Mouse (Mus musculus) forebrain, embryonic 14.5 days (tissue): ENCODE results near the gene Tbc1d10a. TPM values are rescaled to one million over a fixed set of nuclear protein-coding genes. Genes with fewer than 3 reads are reported as not detected.

ENCODE experiments used
- ATAC-seq: fragments of 200-750 bp; cut with Nextera tagmentation; 2 replicates; pipeline ENCODE4 v1.8.0; 2017; ENCODE audit warnings: mild to moderate bottlenecking, moderate library complexity
- DNase-seq: peaks from one replicate; pipeline ENCODE4 v3.0.0-alpha.2; 2015; ENCODE audit warnings: low spot score
- H3K27ac ChIP-seq: fragments of 300-500 bp; sonication (generic); 2 replicates; pipeline ENCODE4 v1.5.1; 2014; ENCODE audit warnings: low read depth, mild to moderate bottlenecking, control low read depth, low read length, moderate library complexity
- H3K27me3 ChIP-seq: fragments of 300-500 bp; sonication (generic); replicated peaks from 2 replicates; pipeline ENCODE4 v1.6.1; 2014; ENCODE audit warnings: low read length, control low read depth, mixed read lengths; ENCODE audit not compliant: control insufficient read depth, insufficient read depth
- H3K36me3 ChIP-seq: fragments of 300-500 bp; sonication (generic); 2 replicates; pipeline ENCODE4 v1.6.1; 2014; ENCODE audit warnings: low read length, control low read depth; ENCODE audit not compliant: control insufficient read depth, insufficient read depth
- H3K4me1 ChIP-seq: fragments of 300-500 bp; sonication (generic); 2 replicates; pipeline ENCODE4 v1.6.1; 2014; ENCODE audit warnings: antibody characterized with exemption, low read length, control low read depth; ENCODE audit not compliant: control insufficient read depth, insufficient read depth
- H3K4me2 ChIP-seq: fragments of 300-500 bp; sonication (generic); 2 replicates; pipeline ENCODE4 v1.6.1; 2014; ENCODE audit warnings: mild to moderate bottlenecking, control low read depth, low read length
- H3K4me3 ChIP-seq: fragments of 300-500 bp; sonication (generic); 2 replicates; pipeline ENCODE4 v1.5.1; 2014; ENCODE audit warnings: low read depth, low read length, control low read depth
- H3K9ac ChIP-seq: fragments of 300-500 bp; sonication (generic); 2 replicates; pipeline ENCODE4 v1.6.1; 2014; ENCODE audit warnings: mild to moderate bottlenecking, low read length, control low read depth, moderate library complexity
- H3K9me3 ChIP-seq: fragments of 300-500 bp; sonication (generic); replicated peaks from 2 replicates; pipeline ENCODE4 v1.6.1; 2016; ENCODE audit warnings: low read length, control low read depth, mixed read lengths; ENCODE audit not compliant: control insufficient read depth
- WGBS: fragments of 180-500 bp; shearing (Covaris S2); extraction: QIAGEN DNeasy Blood & Tissue Kit; methylation state at CpG from one replicate; pipeline ENCODE4 v1.1.7; 2014; 5-methylcytosine and 5-hydroxymethylcytosine counted together
- polyA plus RNA-seq: library from polyadenylated mRNA; unstranded; fragments of >200 nt; fragmentation: Nextera tagmentation; extraction: Ambion mirVana; gene quantifications from 2 replicates; pipeline ENCODE4 v1.2.1, GENCODE M21; 2014

The Tbc1d10a gene
- polyA plus RNA-seq, 1 experiment from 2014 or later = 13.3 TPM

DNA sequence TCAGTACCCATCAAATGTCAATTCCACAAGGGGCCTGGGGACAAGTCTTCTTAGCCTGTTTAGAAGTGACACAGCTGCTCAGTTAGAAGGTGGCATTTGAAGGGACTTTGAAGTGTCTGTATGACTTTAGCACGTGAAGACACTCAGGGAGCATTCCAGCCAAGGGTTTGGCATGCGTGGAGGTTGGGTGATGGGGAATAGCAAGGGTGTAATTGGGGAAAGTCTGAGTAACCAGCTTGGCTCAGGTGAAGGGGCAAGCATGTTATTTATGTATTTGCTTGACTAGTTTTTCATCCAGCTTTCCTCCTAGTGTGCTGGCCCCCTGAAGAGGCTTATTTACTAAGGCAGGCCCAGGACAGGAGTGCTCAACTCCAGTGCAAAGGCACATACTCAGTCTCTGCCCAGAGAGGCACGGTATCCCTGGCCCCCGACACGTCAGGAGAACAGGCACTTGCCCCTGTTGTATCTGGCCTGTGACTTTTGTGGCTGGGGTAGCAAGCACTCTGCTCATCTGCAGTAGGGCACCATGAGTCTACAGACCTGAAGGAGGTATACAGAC lies 18.6 kb downstream of the Tbc1d10a start:
- 83% methylated on average over 5 of the region's 5 CpGs for WGBS
- ATAC-seq (no peak), DNase-seq (no peak)
- no peak overlapping the region for H3K4me3 ChIP-seq
- H3K9me3 ChIP-seq = no peaks in the 10 kb centered on the region
- H3K9ac ChIP-seq = no peak overlapping the region
- H3K27me3 ChIP-seq = no peaks in the 10 kb centered on the region
- no peak overlapping the region for H3K27ac ChIP-seq
- no peak overlapping the region for H3K4me2 ChIP-seq
- no peaks in the 10 kb centered on the region for H3K4me1 ChIP-seq
- peaks cover 30% of the 10 kb centered on the region for H3K36me3 ChIP-seq

DNA sequence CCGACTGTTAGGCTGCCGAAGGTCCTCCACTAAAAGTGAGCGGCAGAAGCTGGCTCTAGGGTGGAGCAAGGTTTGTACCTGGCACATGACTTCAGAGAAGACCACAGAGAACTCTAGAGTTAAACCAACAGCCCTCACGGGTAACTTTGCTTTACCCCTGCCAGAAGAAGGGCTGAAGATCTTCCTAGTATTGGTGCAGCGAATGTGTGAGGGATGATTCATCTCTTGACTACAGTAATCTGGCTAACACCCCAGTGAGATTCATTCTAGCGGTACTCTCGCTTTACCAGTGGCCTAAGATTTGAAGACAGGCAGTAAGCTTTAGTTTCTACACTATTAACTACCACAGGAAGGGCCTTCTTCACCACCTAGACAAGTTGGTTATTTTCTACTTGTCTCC lies 19.4 kb downstream of the Tbc1d10a start:
- no peak overlapping the region for H3K4me2 ChIP-seq
- H3K27me3 ChIP-seq = no peaks in the 10 kb centered on the region
- no peaks in the 10 kb centered on the region for H3K4me1 ChIP-seq
- H3K36me3 ChIP-seq = peaks cover 36% of the 10 kb centered on the region
- no peak overlapping the region for H3K4me3 ChIP-seq
- ATAC-seq (no peak), DNase-seq (no peak)
- H3K9me3 ChIP-seq = no peaks in the 10 kb centered on the region
- no peak overlapping the region for H3K27ac ChIP-seq
- no peak overlapping the region for H3K9ac ChIP-seq
- WGBS = 90% methylated on average over 7 of the region's 7 CpGs

DNA sequence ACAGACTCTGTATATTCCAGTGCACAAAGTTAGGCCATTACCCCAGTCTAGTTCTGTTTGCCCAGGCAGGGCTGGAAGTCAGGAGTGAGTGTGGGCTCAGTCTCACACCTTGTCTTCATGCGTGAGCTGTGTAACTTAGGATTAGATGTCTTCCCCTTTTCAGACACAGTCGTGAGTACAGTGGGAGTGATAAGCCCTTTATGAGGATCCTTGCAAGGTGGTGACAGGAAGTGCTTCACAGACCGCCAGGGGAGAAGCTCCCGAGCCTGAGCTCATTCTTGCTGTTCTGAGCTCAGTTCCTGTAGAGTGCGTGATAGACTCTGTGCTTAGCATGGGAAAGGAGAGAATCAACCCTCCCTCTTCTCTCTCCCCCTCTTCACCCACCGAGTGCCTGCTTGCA lies 20.0 kb downstream of the Tbc1d10a start:
- Histone ChIP-seq H3K4me1 (no peaks in the 10 kb centered on the region), H3K27me3 (no peaks in the 10 kb centered on the region), H3K4me3 (no peak overlapping the region), H3K4me2 (no peak overlapping the region), H3K9me3 (no peaks in the 10 kb centered on the region), H3K36me3 (peaks cover 36% of the 10 kb centered on the region), H3K9ac (no peak overlapping the region), H3K27ac (no peak overlapping the region)
- no peak for DNase-seq
- no peak for ATAC-seq
- WGBS = 88% methylated on average over 6 of the region's 6 CpGs

DNA sequence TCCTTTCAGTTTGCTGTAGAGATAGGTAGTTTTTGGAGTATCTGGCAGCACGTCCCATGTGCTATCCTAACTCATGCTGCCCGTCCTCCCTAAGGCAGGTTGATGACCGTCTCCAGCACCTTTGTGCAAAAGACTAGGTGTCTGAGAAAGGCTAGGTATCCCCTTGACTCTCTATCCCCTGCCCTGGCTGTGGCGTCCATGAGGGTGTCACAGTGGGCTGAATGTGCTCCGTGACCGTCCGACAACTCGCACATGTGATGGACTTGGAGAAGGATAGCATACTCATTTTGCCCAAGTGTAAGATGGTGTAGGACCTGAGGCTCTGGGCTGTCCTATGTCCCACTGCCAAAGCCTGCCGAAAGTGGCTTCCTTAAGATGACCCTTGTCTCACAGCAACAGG lies 21.1 kb downstream of the Tbc1d10a start:
- Histone ChIP-seq H3K9me3 (no peaks in the 10 kb centered on the region), H3K27me3 (no peaks in the 10 kb centered on the region), H3K9ac (no peak overlapping the region), H3K4me3 (no peak overlapping the region), H3K4me2 (no peak overlapping the region), H3K4me1 (no peaks in the 10 kb centered on the region), H3K27ac (no peak overlapping the region), H3K36me3 (peaks cover 44% of the 10 kb centered on the region)
- no peak for DNase-seq
- no peak for ATAC-seq
- 93% methylated on average over 9 of the region's 9 CpGs for WGBS

DNA sequence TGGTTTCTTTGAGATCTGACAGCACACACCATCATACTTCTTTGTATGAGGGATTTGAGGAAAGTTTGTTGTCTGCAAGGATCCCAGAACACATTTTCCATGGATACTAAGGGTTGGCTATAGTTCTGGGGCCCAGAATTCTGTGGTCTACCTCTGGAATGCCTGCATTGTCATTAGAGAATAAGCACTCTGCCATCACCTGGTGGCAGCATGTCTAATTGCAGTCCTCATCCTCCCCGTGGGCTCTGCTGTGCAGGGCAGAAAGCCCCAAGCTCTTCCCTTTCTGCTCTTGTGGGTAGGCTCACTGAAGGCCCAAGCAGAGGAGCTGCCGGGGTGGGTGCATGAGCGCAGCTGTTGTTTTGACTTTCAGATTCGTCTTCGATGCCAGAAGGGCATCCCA lies 23.0 kb downstream of the Tbc1d10a start:
- no peak overlapping the region for H3K9ac ChIP-seq
- no peak overlapping the region for H3K4me3 ChIP-seq
- ATAC-seq (no peak), DNase-seq (no peak)
- no peaks in the 10 kb centered on the region for H3K27me3 ChIP-seq
- H3K4me1 ChIP-seq = no peaks in the 10 kb centered on the region
- 79% methylated on average over 5 of the region's 5 CpGs for WGBS
- H3K27ac ChIP-seq = no peak overlapping the region
- H3K36me3 ChIP-seq = peaks cover 58% of the 10 kb centered on the region
- no peak overlapping the region for H3K4me2 ChIP-seq
- H3K9me3 ChIP-seq = no peaks in the 10 kb centered on the region

DNA sequence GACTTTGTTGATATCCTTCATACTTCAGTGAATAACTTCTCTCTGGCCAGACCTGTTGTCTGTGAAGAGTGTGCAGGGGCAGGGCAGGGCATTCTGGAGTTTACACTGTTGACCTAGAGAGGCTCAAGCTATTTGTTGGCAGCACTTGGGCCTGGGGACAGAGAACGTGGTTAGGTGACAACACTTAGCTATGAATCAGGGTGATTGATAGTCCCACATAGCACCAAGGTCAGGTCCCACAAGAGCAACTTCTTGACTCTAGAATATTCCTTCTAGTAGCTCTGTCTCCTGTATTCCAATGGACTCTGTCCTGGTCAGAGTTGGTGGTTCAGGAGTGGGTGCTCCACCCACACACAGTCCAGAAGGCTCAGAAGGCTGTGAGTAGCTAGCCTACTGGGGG lies 24.2 kb downstream of the Tbc1d10a start:
- ATAC-seq (no peak), DNase-seq (no peak)
- no peak overlapping the region for H3K4me3 ChIP-seq
- H3K9me3 ChIP-seq = no peaks in the 10 kb centered on the region
- no peak overlapping the region for H3K4me2 ChIP-seq
- H3K9ac ChIP-seq = no peak overlapping the region
- WGBS = 90% methylated on average over 1 of the region's 1 CpGs
- no peak overlapping the region for H3K27ac ChIP-seq
- no peaks in the 10 kb centered on the region for H3K27me3 ChIP-seq
- no peaks in the 10 kb centered on the region for H3K4me1 ChIP-seq
- H3K36me3 ChIP-seq = peaks cover 64% of the 10 kb centered on the region

DNA sequence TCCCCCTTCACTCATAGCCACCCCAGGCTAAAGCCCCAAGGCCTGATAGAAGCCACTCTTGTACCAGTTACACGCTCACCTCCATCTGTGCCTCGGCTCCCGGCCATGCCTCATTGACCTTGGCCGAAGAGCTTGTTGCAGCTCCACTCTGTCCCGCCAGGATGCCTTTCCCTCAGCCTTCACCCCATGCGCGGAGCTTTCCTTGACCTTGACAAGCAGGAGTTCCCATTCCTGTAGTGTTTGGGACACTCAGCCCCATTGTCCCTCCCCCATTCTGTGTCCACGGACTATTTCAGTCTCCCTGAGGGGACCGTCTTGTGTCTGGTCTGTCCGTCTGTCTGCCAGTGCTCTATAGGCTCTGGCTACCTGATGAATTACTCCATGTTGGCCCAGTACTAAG lies 26.5 kb downstream of the Tbc1d10a start:
- Histone ChIP-seq H3K27me3 (no peaks in the 10 kb centered on the region), H3K9me3 (no peaks in the 10 kb centered on the region), H3K36me3 (peaks cover 48% of the 10 kb centered on the region), H3K4me1 (no peaks in the 10 kb centered on the region), H3K4me3 (no peak overlapping the region), H3K27ac (no peak overlapping the region), H3K9ac (no peak overlapping the region), H3K4me2 (no peak overlapping the region)
- WGBS = 94% methylated on average over 10 of the region's 10 CpGs
- ATAC-seq (no peak), DNase-seq (no peak)

DNA sequence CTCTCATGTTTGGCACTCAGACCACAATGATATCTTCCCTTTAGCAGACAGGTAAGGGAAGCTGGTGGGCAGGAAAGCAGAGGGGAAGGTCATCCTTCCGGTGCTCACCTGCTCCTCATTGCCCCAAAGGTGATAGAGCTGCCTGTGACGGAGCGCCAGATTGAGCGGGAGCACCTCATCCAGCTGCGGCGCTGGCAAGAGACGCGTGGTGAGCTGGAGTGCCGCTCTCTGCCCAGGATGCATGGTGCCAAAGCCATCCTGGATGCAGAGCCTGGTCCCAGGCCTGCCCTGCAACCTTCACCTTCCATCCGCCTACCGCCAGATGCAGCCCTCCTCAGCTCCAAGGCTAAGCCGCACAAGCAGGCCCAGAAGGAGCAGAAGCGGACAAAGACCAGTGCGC lies 28.0 kb downstream of the Tbc1d10a start:
- Histone ChIP-seq H3K27me3 (peaks cover 8% of the 10 kb centered on the region; the same call in 1 of the 2 replicates), H3K9ac (no peak overlapping the region), H3K4me1 (no peaks in the 10 kb centered on the region), H3K36me3 (peaks cover 38% of the 10 kb centered on the region), H3K4me3 (no peak overlapping the region), H3K4me2 (no peak overlapping the region), H3K9me3 (no peaks in the 10 kb centered on the region), H3K27ac (no peak overlapping the region)
- DNase-seq = no peak
- WGBS = 95% methylated on average over 14 of the region's 14 CpGs
- ATAC-seq = no peak

DNA sequence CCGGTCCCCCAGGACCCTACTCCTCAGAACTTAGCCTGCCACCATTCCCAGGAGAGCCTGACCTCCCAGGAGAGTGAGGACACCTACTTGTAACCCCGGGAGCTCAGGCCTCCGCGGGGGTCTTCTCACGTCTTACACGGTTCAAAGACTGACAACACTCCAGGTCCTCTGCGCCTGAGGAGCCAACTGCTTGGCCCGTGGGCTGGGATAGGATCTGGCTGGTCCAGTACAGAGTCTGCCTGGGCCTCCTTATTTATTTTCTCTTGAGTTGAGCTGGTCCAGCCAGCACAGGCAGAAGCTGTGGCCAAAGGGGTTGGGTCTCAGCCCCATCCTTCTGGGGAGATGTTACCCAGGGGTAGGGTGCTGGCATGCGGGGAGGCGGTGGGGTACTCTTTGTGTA lies 28.5 kb downstream of the Tbc1d10a start:
- ATAC-seq (no peak), DNase-seq (no peak)
- H3K4me3 ChIP-seq = no peak overlapping the region
- peaks cover 8% of the 10 kb centered on the region; the same call in 1 of the 2 replicates for H3K27me3 ChIP-seq
- H3K4me2 ChIP-seq = no peak overlapping the region
- WGBS = 86% methylated on average over 10 of the region's 10 CpGs
- H3K36me3 ChIP-seq = peaks cover 35% of the 10 kb centered on the region
- H3K4me1 ChIP-seq = no peaks in the 10 kb centered on the region
- no peaks in the 10 kb centered on the region for H3K9me3 ChIP-seq
- no peak overlapping the region for H3K27ac ChIP-seq
- no peak overlapping the region for H3K9ac ChIP-seq
